Mouse (Mus musculus): ENCODE data around the gene Cacna1i. TPM values are rescaled to one million over a fixed set of nuclear protein-coding genes. Genes with fewer than 3 reads are reported as not detected.

Cacna1i gene
- polyA plus RNA-seq, 1 experiment from 2014 or later = not detected

DNA sequence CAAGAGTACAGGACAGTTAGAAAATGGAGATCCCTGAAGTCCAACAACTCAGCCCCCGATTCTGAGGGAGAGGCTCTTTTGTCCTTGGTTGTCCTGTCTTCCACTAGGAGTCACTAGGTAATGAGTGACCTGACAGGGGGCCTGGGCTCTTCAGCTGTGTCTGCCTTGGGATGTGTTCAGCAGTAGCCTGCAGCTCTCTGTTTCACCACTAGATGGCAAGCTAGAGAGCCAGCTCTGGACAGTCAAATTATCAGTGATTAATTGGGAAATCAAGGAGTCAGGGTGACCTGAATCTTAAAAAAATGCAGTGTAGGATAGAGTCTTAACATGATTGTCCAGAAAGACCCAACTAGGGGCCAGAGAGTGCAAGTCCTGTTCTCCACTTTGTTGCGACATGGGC lies 53.3 kb downstream of the Cacna1i start:
- Histone ChIP-seq H3K4me2 (ENCODE audit: low read length) (no peak overlapping the region), H3K27ac (replicated peaks in 1 of 2; ENCODE audit: control insufficient read depth in 1 of 2, insufficient read depth in 1 of 2, low read depth in 2 of 2, low read length in 2 of 2) (no peak overlapping the region), H3K36me3 (ENCODE audit: control insufficient read depth, insufficient read depth, low read length) (no peaks in the 10 kb centered on the region), H3K9me3 (ENCODE audit: control insufficient read depth, low read length) (peaks cover 4% of the 10 kb centered on the region; the same call in 1 of the 2 replicates), H3K27me3 (ENCODE audit: control insufficient read depth, insufficient read depth, low read length) (no peaks in the 10 kb centered on the region), H3K4me1 (ENCODE audit: control insufficient read depth in 2 of 2, insufficient read depth in 2 of 2, low read length in 2 of 2) (peaks cover 6% of the 10 kb centered on the region in 2 experiments; a peak in 1 of 4 replicates), H3K4me3 (ENCODE audit: control insufficient read depth in 1 of 2, insufficient read depth in 1 of 2, low read depth in 1 of 2, low read length in 2 of 2) (no peak overlapping the region), H3K9ac (ENCODE audit: low read length) (no peak overlapping the region)
- WGBS = 77% methylated on average over 2 of the region's 2 CpGs
- ATAC-seq (ENCODE audit: insufficient number of reproducible peaks, insufficient read depth, low FRiP score, low read depth) = no peak

DNA sequence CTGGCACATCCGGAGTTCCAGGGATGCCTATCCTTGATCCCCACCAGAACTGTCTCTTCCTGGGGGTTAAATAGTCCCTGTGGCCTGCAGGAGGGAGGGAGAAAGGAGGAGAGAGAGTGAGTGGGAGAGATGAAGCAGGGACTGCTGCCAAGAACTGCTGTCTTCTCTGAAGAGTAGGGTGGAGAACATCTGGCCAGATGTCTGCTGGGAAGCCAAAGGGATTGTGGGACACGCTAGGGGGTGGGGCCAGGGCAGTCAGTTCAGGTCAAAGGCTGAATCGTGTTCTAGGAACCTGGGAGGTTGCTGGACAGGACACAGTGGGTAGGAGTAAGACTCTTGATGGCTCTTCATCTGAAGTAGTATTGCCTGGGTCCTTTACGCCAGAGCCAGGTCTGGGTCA lies 55.4 kb downstream of the Cacna1i start:
- H3K4me2 ChIP-seq (ENCODE audit: low read length) = no peak overlapping the region
- H3K27me3 ChIP-seq (ENCODE audit: control insufficient read depth, insufficient read depth, low read length) = no peaks in the 10 kb centered on the region
- H3K9me3 ChIP-seq (ENCODE audit: control insufficient read depth, low read length) = peaks cover 4% of the 10 kb centered on the region; the same call in 1 of the 2 replicates
- no peak overlapping the region for H3K9ac ChIP-seq (ENCODE audit: low read length)
- H3K36me3 ChIP-seq (ENCODE audit: control insufficient read depth, insufficient read depth, low read length) = no peaks in the 10 kb centered on the region
- ATAC-seq (ENCODE audit: insufficient number of reproducible peaks, insufficient read depth, low FRiP score, low read depth) = no peak
- H3K27ac ChIP-seq (replicated peaks in 1 of 2; ENCODE audit: control insufficient read depth in 1 of 2, insufficient read depth in 1 of 2, low read depth in 2 of 2, low read length in 2 of 2) = no peak overlapping the region
- H3K4me3 ChIP-seq (ENCODE audit: control insufficient read depth in 1 of 2, insufficient read depth in 1 of 2, low read depth in 1 of 2, low read length in 2 of 2) = no peak overlapping the region
- WGBS = 79% methylated on average over 4 of the region's 4 CpGs
- H3K4me1 ChIP-seq (ENCODE audit: control insufficient read depth in 2 of 2, insufficient read depth in 2 of 2, low read length in 2 of 2) = peaks cover 6% of the 10 kb centered on the region in 2 experiments; a peak in 1 of 4 replicates

GRCm38 (mm10) chr15:80343031-80343430 lies 56.0 kb downstream of the Cacna1i start:
- Histone ChIP-seq H3K27ac (replicated peaks in 1 of 2; ENCODE audit: control insufficient read depth in 1 of 2, insufficient read depth in 1 of 2, low read depth in 2 of 2, low read length in 2 of 2) (no peak overlapping the region), H3K4me1 (ENCODE audit: control insufficient read depth in 2 of 2, insufficient read depth in 2 of 2, low read length in 2 of 2) (peaks cover 6% of the 10 kb centered on the region in 2 experiments; a peak in 1 of 4 replicates), H3K9ac (ENCODE audit: low read length) (no peak overlapping the region), H3K9me3 (ENCODE audit: control insufficient read depth, low read length) (peaks cover 4% of the 10 kb centered on the region; the same call in 1 of the 2 replicates), H3K4me2 (ENCODE audit: low read length) (no peak overlapping the region), H3K36me3 (ENCODE audit: control insufficient read depth, insufficient read depth, low read length) (no peaks in the 10 kb centered on the region), H3K27me3 (ENCODE audit: control insufficient read depth, insufficient read depth, low read length) (no peaks in the 10 kb centered on the region), H3K4me3 (ENCODE audit: control insufficient read depth in 1 of 2, insufficient read depth in 1 of 2, low read depth in 1 of 2, low read length in 2 of 2) (no peak overlapping the region)
- no peak for ATAC-seq (ENCODE audit: insufficient number of reproducible peaks, insufficient read depth, low FRiP score, low read depth)
- WGBS = 25% methylated on average over 10 of the region's 10 CpGs

DNA sequence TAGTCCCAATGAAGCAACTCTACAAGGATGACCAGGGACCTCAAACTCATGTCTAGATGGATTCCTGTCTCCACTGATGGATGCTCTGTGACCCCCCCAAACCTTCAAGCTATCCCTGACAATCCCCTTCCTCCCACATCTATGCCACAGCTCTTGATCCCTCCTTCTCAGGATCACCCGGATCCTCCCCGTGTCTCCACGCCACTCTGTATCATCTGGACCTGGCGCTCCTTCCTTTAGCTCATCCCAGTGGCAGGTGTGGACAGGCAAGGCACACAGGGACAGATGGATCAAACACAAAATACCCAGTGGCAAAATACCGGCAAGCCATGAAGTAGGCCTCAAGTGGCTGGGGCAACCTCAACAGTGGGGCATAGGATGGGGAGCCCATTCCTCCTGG lies 56.7 kb downstream of the Cacna1i start:
- no peak overlapping the region for H3K27ac ChIP-seq (replicated peaks in 1 of 2; ENCODE audit: control insufficient read depth in 1 of 2, insufficient read depth in 1 of 2, low read depth in 2 of 2, low read length in 2 of 2)
- no peak for ATAC-seq (ENCODE audit: insufficient number of reproducible peaks, insufficient read depth, low FRiP score, low read depth)
- WGBS = 96% methylated on average over 5 of the region's 5 CpGs
- H3K27me3 ChIP-seq (ENCODE audit: control insufficient read depth, insufficient read depth, low read length) = no peaks in the 10 kb centered on the region
- H3K9me3 ChIP-seq (ENCODE audit: control insufficient read depth, low read length) = peaks cover 4% of the 10 kb centered on the region; the same call in 1 of the 2 replicates
- H3K4me1 ChIP-seq (ENCODE audit: control insufficient read depth in 2 of 2, insufficient read depth in 2 of 2, low read length in 2 of 2) = peaks cover 6% of the 10 kb centered on the region in 2 experiments; a peak in 1 of 4 replicates
- no peak overlapping the region for H3K9ac ChIP-seq (ENCODE audit: low read length)
- H3K36me3 ChIP-seq (ENCODE audit: control insufficient read depth, insufficient read depth, low read length) = no peaks in the 10 kb centered on the region
- H3K4me2 ChIP-seq (ENCODE audit: low read length) = no peak overlapping the region
- H3K4me3 ChIP-seq (ENCODE audit: control insufficient read depth in 1 of 2, insufficient read depth in 1 of 2, low read depth in 1 of 2, low read length in 2 of 2) = no peak overlapping the region

GRCm38 (mm10) chr15:80346510-80346909 lies 59.5 kb downstream of the Cacna1i start:
- H3K27me3 ChIP-seq (ENCODE audit: control insufficient read depth, insufficient read depth, low read length) = no peaks in the 10 kb centered on the region
- peaks cover 6% of the 10 kb centered on the region in 2 experiments; a peak in 1 of 4 replicates for H3K4me1 ChIP-seq (ENCODE audit: control insufficient read depth in 2 of 2, insufficient read depth in 2 of 2, low read length in 2 of 2)
- no peak overlapping the region for H3K27ac ChIP-seq (replicated peaks in 1 of 2; ENCODE audit: control insufficient read depth in 1 of 2, insufficient read depth in 1 of 2, low read depth in 2 of 2, low read length in 2 of 2)
- no peak overlapping the region for H3K4me3 ChIP-seq (ENCODE audit: control insufficient read depth in 1 of 2, insufficient read depth in 1 of 2, low read depth in 1 of 2, low read length in 2 of 2)
- H3K4me2 ChIP-seq (ENCODE audit: low read length) = no peak overlapping the region
- WGBS = 71% methylated on average over 7 of the region's 7 CpGs
- no peak overlapping the region for H3K9ac ChIP-seq (ENCODE audit: low read length)
- H3K9me3 ChIP-seq (ENCODE audit: control insufficient read depth, low read length) = peaks cover 4% of the 10 kb centered on the region; the same call in 1 of the 2 replicates
- no peak for ATAC-seq (ENCODE audit: insufficient number of reproducible peaks, insufficient read depth, low FRiP score, low read depth)
- no peaks in the 10 kb centered on the region for H3K36me3 ChIP-seq (ENCODE audit: control insufficient read depth, insufficient read depth, low read length)

- no peaks in the 10 kb centered on the region for H3K27me3 ChIP-seq (ENCODE audit: control insufficient read depth, insufficient read depth, low read length)
- no peak overlapping the region for H3K27ac ChIP-seq (replicated peaks in 1 of 2; ENCODE audit: control insufficient read depth in 1 of 2, insufficient read depth in 1 of 2, low read depth in 2 of 2, low read length in 2 of 2)
- H3K4me1 ChIP-seq (ENCODE audit: control insufficient read depth in 2 of 2, insufficient read depth in 2 of 2, low read length in 2 of 2) = no peaks in the 10 kb centered on the region
- 51% methylated on average over 5 of the region's 5 CpGs for WGBS
- no peak for ATAC-seq (ENCODE audit: insufficient number of reproducible peaks, insufficient read depth, low FRiP score, low read depth)
- no peaks in the 10 kb centered on the region for H3K9me3 ChIP-seq (ENCODE audit: control insufficient read depth, low read length)
- H3K4me2 ChIP-seq (ENCODE audit: low read length) = no peak overlapping the region
- no peaks in the 10 kb centered on the region for H3K36me3 ChIP-seq (ENCODE audit: control insufficient read depth, insufficient read depth, low read length)
- H3K9ac ChIP-seq (ENCODE audit: low read length) = no peak overlapping the region
- no peak overlapping the region for H3K4me3 ChIP-seq (ENCODE audit: control insufficient read depth in 1 of 2, insufficient read depth in 1 of 2, low read depth in 1 of 2, low read length in 2 of 2)
These were observed 63.4 kb downstream of the Cacna1i start for GRCm38 (mm10) chr15:80350431-80350830.

GRCm38 (mm10) chr15:80358798-80359197 lies 71.8 kb downstream of the Cacna1i start:
- ATAC-seq (ENCODE audit: insufficient number of reproducible peaks, insufficient read depth, low FRiP score, low read depth) = no peak
- Histone ChIP-seq H3K9me3 (ENCODE audit: control insufficient read depth, low read length) (no peaks in the 10 kb centered on the region), H3K36me3 (ENCODE audit: control insufficient read depth, insufficient read depth, low read length) (no peaks in the 10 kb centered on the region), H3K9ac (ENCODE audit: low read length) (no peak overlapping the region), H3K27me3 (ENCODE audit: control insufficient read depth, insufficient read depth, low read length) (no peaks in the 10 kb centered on the region), H3K4me3 (ENCODE audit: control insufficient read depth in 1 of 2, insufficient read depth in 1 of 2, low read depth in 1 of 2, low read length in 2 of 2) (no peak overlapping the region), H3K4me1 (ENCODE audit: control insufficient read depth in 2 of 2, insufficient read depth in 2 of 2, low read length in 2 of 2) (no peaks in the 10 kb centered on the region), H3K4me2 (ENCODE audit: low read length) (no peak overlapping the region), H3K27ac (replicated peaks in 1 of 2; ENCODE audit: control insufficient read depth in 1 of 2, insufficient read depth in 1 of 2, low read depth in 2 of 2, low read length in 2 of 2) (no peak overlapping the region)
- 86% methylated on average over 19 of the region's 19 CpGs for WGBS

All from heart, embryonic 14.5 days (tissue).